ENCODE assay signal across 21 mouse cellular contexts in genomic region chr10:61670758-61671157, GRCm38 (mm10). TPM values are rescaled to one million over a fixed set of nuclear protein-coding genes. Genes with fewer than 3 reads are reported as not detected.
DNase-seq lines count a peak whose midpoint lies in the region; ATAC-seq and TF ChIP-seq lines count a peak whose summit lies in the region.
"Had no signal": no experiment of that assay in that cellular context is flagged by ENCODE, and none has a peak within 500 bp of the region (broad histone marks: within the 10 kb centered on the region; RNA-seq: fewer than 3 reads in every experiment).

No protein-coding gene starts in this region.

- TF ChIP-seq CTCF in heart, adult 2 months (IDR thresholded peaks at IDR 0.05), result peak; percentile 63
- peak; percentile 51 to 54; a peak in 3 of 4 replicates for TF ChIP-seq CTCF in CH12.LX (conservative IDR thresholded peaks at IDR 0.05 in 1 of 2, IDR thresholded peaks at IDR 0.05 in 1 of 2; ENCODE audit: low read depth in 2 of 2, low read length in 2 of 2)
- TF ChIP-seq CTCF in hindbrain, postnatal 0 days (IDR thresholded peaks at IDR 0.05; ENCODE audit: low read depth), result no peak; the same call in 1 of the 2 replicates

- dilution Hi-C loops in CH12.LX (cut with MboI; ENCODE audit: extremely low pct_ligation_motif_present, extremely low pct_unique_long_range_greater_than_20kb, low sequenced_read_pairs), result no loop called here

- no peak for DNase-seq in heart, adult 2 months
- DNase-seq in heart, postnatal 10 days, result no peak
- no peak for DNase-seq in liver, embryonic 13.5 days
- DNase-seq in liver (no peak), CH12.LX (ENCODE audit: extremely low read depth) (no peak)
- DNase-seq in induced T-regulatory cell, adult 2 months (ENCODE audit: low read depth), result peak; percentile 44
- no peak for DNase-seq in hindbrain, postnatal 0 days (ENCODE audit: low spot score)
- no peak for DNase-seq in spleen, postnatal 14 days (ENCODE audit: low spot score in 2 of 2)
- DNase-seq: adrenal gland, postnatal 14 days; B cell, adult 2 months; cerebellum, adult 18-20 months; heart, adult 11 months; kidney, postnatal 25 days; lung, postnatal 14 days; thymus, adult 2 months had no signal

- H3K27me3 ChIP-seq in heart, adult 2 months (ENCODE audit: control insufficient read depth, insufficient read depth, low read length), result no peaks in the 10 kb centered on the region
- no peaks in the 10 kb centered on the region for H3K27me3 ChIP-seq in liver, embryonic 13.5 days
- H3K27me3 ChIP-seq in CH12.LX (replicated peaks), result no peaks in the 10 kb centered on the region
- H3K27me3 ChIP-seq in hindbrain, postnatal 0 days (ENCODE audit: insufficient read depth, low read length), result no peaks in the 10 kb centered on the region
- H3K27me3 ChIP-seq: heart, embryonic 15.5 days; limb, embryonic 15.5 days had no signal

- intact Hi-C loops in heart, adult 2 months (cut with DNase I), result no loop called here
- intact Hi-C loops in heart, postnatal 10 days (cut with DNase I), result no loop called here

- no peaks in the 10 kb centered on the region for H3K9me3 ChIP-seq in liver, embryonic 13.5 days (replicated peaks)
- H3K9me3 ChIP-seq in CH12.LX (replicated peaks; ENCODE audit: low read length), result no peaks in the 10 kb centered on the region
- no peaks in the 10 kb centered on the region for H3K9me3 ChIP-seq in hindbrain, postnatal 0 days (ENCODE audit: low read length)
- H3K9me3 ChIP-seq: heart, embryonic 15.5 days; limb, embryonic 15.5 days had no signal

- H3K4me2 ChIP-seq in liver, embryonic 13.5 days, result no peak overlapping the region
- H3K4me2 ChIP-seq in CH12.LX (ENCODE audit: insufficient read depth, low read depth, poor library complexity, severe bottlenecking), result no peak overlapping the region
- H3K4me2 ChIP-seq in hindbrain, postnatal 0 days (ENCODE audit: low read depth, low read length), result no peak overlapping the region
- H3K4me2 ChIP-seq: heart, embryonic 15.5 days; limb, embryonic 15.5 days; midbrain, embryonic 11.5 days had no signal

- no peak overlapping the region for H3K9ac ChIP-seq in heart, adult 2 months (ENCODE audit: low read depth, low read length)
- no peak overlapping the region for H3K9ac ChIP-seq in liver, embryonic 13.5 days
- H3K9ac ChIP-seq in CH12.LX (ENCODE audit: insufficient read depth, low read depth), result no peak overlapping the region
- no peak overlapping the region for H3K9ac ChIP-seq in hindbrain, postnatal 0 days (replicated peaks; ENCODE audit: low read length)
- H3K9ac ChIP-seq: heart, embryonic 15.5 days; limb, embryonic 15.5 days had no signal

- H3K36me3 ChIP-seq in heart, adult 2 months (ENCODE audit: control insufficient read depth, insufficient read depth, low read length), result no peaks in the 10 kb centered on the region
- peaks cover 77% of the 10 kb centered on the region for H3K36me3 ChIP-seq in liver, embryonic 13.5 days
- peaks cover 49 to 93% of the 10 kb centered on the region in 2 experiments for H3K36me3 ChIP-seq in CH12.LX (replicated peaks in 1 of 2; ENCODE audit: control insufficient read depth in 1 of 2, insufficient read depth in 1 of 2, low read length in 1 of 2)
- peaks cover 65% of the 10 kb centered on the region for H3K36me3 ChIP-seq in hindbrain, postnatal 0 days (ENCODE audit: insufficient read depth, low read length)

- H3K4me3 ChIP-seq in heart, adult 2 months, result no peak overlapping the region
- H3K4me3 ChIP-seq in liver, embryonic 13.5 days (replicated peaks), result no peak overlapping the region
- no peak overlapping the region for H3K4me3 ChIP-seq in CH12.LX (replicated peaks in 1 of 3; ENCODE audit: low read depth in 2 of 3, low read length in 2 of 3, poor library complexity in 1 of 3)
- H3K4me3 ChIP-seq in hindbrain, postnatal 0 days (ENCODE audit: low read length), result no peak overlapping the region
- H3K4me3 ChIP-seq: erythroblast, embryonic 14.5 days; heart, embryonic 15.5 days; limb, embryonic 15.5 days had no signal

- in situ Hi-C loops in CH12.LX (cut with MboI; ENCODE audit: low pct_ligation_motif_present, low pct_unique_long_range_greater_than_20kb, low sequenced_read_pairs), result loop anchor here (25.0 kb wide), 1 partner anchor 333 kb away; no protein-coding TSS in a partner anchor

- 98% methylated on average over 3 of the region's 3 CpGs for WGBS in heart, adult 2 months
- 86% methylated on average over 3 of the region's 3 CpGs for WGBS in liver, embryonic 13.5 days (ENCODE audit: insufficient replicate concordance)
- WGBS in hindbrain, postnatal 0 days, result 95% methylated on average over 3 of the region's 3 CpGs

- no peaks in the 10 kb centered on the region for H3K4me1 ChIP-seq in heart, adult 2 months (ENCODE audit: control insufficient read depth, insufficient read depth, low read length)
- H3K4me1 ChIP-seq in liver, embryonic 13.5 days (replicated peaks), result peaks cover 22% of the 10 kb centered on the region
- no peaks in the 10 kb centered on the region for H3K4me1 ChIP-seq in CH12.LX (ENCODE audit: control insufficient read depth in 1 of 2, insufficient read depth in 2 of 2)
- no peaks in the 10 kb centered on the region for H3K4me1 ChIP-seq in hindbrain, postnatal 0 days (ENCODE audit: insufficient read depth, low read length)
- H3K4me1 ChIP-seq: heart, embryonic 15.5 days; limb, embryonic 15.5 days had no signal

- no peak for ATAC-seq in liver, embryonic 13.5 days (ENCODE audit: low read depth)
- ATAC-seq in hindbrain, postnatal 0 days, result no peak
- ATAC-seq: activated CD4-positive, CD25-positive, alpha-beta regulatory T cell, adult 4 months; forebrain, embryonic 14.5 days had no signal

- no peak overlapping the region for H3K27ac ChIP-seq in heart, adult 2 months
- 0 out of 2 replicates have a peak overlapping the region, but pooled peaks have one; percentile 3 for H3K27ac ChIP-seq in liver, embryonic 13.5 days
- no peak overlapping the region for H3K27ac ChIP-seq in CH12.LX (ENCODE audit: insufficient read depth, low read depth)
- no peak overlapping the region for H3K27ac ChIP-seq in hindbrain, postnatal 0 days
- H3K27ac ChIP-seq: heart, embryonic 15.5 days; limb, embryonic 15.5 days had no signal

- TF ChIP-seq POLR2A in heart, adult 2 months (IDR thresholded peaks at IDR 0.05; ENCODE audit: insufficient read depth, low read depth, low read length), result no peak
- no peak for TF ChIP-seq POLR2A in CH12.LX (IDR thresholded peaks at IDR 0.05; ENCODE audit: low read depth, low read length)

- no peak for TF ChIP-seq EP300 in heart, adult 2 months (IDR thresholded peaks at IDR 0.05; ENCODE audit: insufficient read depth, low read depth, low read length)
- no peak for TF ChIP-seq EP300 in CH12.LX (IDR thresholded peaks at IDR 0.05; ENCODE audit: low read length)

- H3K79me2 ChIP-seq in heart, adult 2 months (replicated peaks; ENCODE audit: control insufficient read depth, insufficient read depth, low read length), result no peaks in the 10 kb centered on the region
- H3K79me2 ChIP-seq in CH12.LX (replicated peaks; ENCODE audit: control insufficient read depth, extremely low read depth, insufficient read depth, poor library complexity, severe bottlenecking), result no peaks in the 10 kb centered on the region

- no peak; the same call in 1 of the 2 replicates for TF ChIP-seq RAD21 in CH12.LX (IDR thresholded peaks at IDR 0.05; ENCODE audit: low read depth, low read length)

TF ChIP-seq in CH12.LX, 34 proteins besides CTCF, POLR2A, EP300 and RAD21:
- TF ChIP-seq IRF4 (IDR thresholded peaks at IDR 0.05; ENCODE audit: low read depth, low read length), result no peak
- TF ChIP-seq HCFC1 (IDR thresholded peaks at IDR 0.05; ENCODE audit: low read depth, low read length), result no peak
- no peak for TF ChIP-seq CHD2 (IDR thresholded peaks at IDR 0.05; ENCODE audit: low read length)
- 0 out of 2 replicates have a peak, but pooled peaks have one; percentile 40 for TF ChIP-seq MYC (IDR thresholded peaks at IDR 0.05; ENCODE audit: low read depth, low read length)

RNA-seq across cellular contexts. Expression of gene Sar1a, which starts 9.3 kb away (rescaled TPM):
- 100 to 1,000 TPM; 166 to 197 TPM for total RNA-seq in heart, adult 2 months (2021)
- polyA plus RNA-seq in heart, adult 2 months (2012; rRNA removed), result 82.7 and 134 TPM in 2 replicates
- 100 to 1,000 TPM; 144 to 158 TPM for total RNA-seq in heart, postnatal 10 days (2021)
- polyA plus RNA-seq in liver, embryonic 13.5 days (2015; fragmentation: Nextera tagmentation; extraction: Ambion mirVana), result 89.1 and 99.9 TPM in 2 replicates
- total RNA-seq in CH12.LX (2012; rRNA removed) (97.1 and 121 TPM in 2 replicates), CH12.LX (2014; rRNA removed) (184 and 187 TPM in 2 replicates)
- 128 and 166 TPM in 2 replicates for polyA plus RNA-seq in CH12.LX (2012; ENCODE audit: insufficient read length, low read depth)
- total RNA-seq in hindbrain, postnatal 0 days (2014; rRNA removed), result 125 and 133 TPM in 2 replicates
- 188 and 189 TPM in 2 replicates for polyA plus RNA-seq in hindbrain, postnatal 0 days (2015; fragmentation: Nextera tagmentation; extraction: Ambion mirVana)

RNA-seq across cellular contexts. Expression of gene Ppa1, which starts 22.4 kb away (rescaled TPM):
- 10 to 100 TPM; 66.3 to 66.8 TPM for total RNA-seq in heart, adult 2 months (2021)
- 33.9 and 41.2 TPM in 2 replicates for polyA plus RNA-seq in heart, adult 2 months (2012; rRNA removed)
- 10 to 100 TPM; 45.1 to 52.5 TPM for total RNA-seq in heart, postnatal 10 days (2021)
- polyA plus RNA-seq in liver, embryonic 13.5 days (2015; fragmentation: Nextera tagmentation; extraction: Ambion mirVana), result 140 and 158 TPM in 2 replicates
- 178 and 257 TPM in 2 replicates for total RNA-seq in CH12.LX (2012; rRNA removed)
- 337 and 352 TPM in 2 replicates for total RNA-seq in CH12.LX (2014; rRNA removed)
- 249 and 250 TPM in 2 replicates for polyA plus RNA-seq in CH12.LX (2012; ENCODE audit: insufficient read length, low read depth)
- 66.9 and 80.6 TPM in 2 replicates for total RNA-seq in hindbrain, postnatal 0 days (2014; rRNA removed)
- 185 and 186 TPM in 2 replicates for polyA plus RNA-seq in hindbrain, postnatal 0 days (2015; fragmentation: Nextera tagmentation; extraction: Ambion mirVana)

RNA-seq across cellular contexts. Expression of gene Tysnd1, which starts 24.6 kb away (rescaled TPM):
- 10 to 100 TPM; 20.2 to 22.3 TPM for total RNA-seq in heart, adult 2 months (2021)
- polyA plus RNA-seq in heart, adult 2 months (2012; rRNA removed), result 24.8 and 27.2 TPM in 2 replicates
- 10 to 100 TPM; 25.9 to 26.6 TPM for total RNA-seq in heart, postnatal 10 days (2021)
- 19.2 and 19.6 TPM in 2 replicates for polyA plus RNA-seq in liver, embryonic 13.5 days (2015; fragmentation: Nextera tagmentation; extraction: Ambion mirVana)
- total RNA-seq in CH12.LX (2012; rRNA removed) (38.9 and 39.4 TPM in 2 replicates), CH12.LX (2014; rRNA removed) (20.5 and 23.2 TPM in 2 replicates)
- polyA plus RNA-seq in CH12.LX (2012; ENCODE audit: insufficient read length, low read depth), result 42.2 and 45.1 TPM in 2 replicates
- total RNA-seq in hindbrain, postnatal 0 days (2014; rRNA removed), result 70.5 and 84.8 TPM in 2 replicates
- polyA plus RNA-seq in hindbrain, postnatal 0 days (2015; fragmentation: Nextera tagmentation; extraction: Ambion mirVana), result 31.8 and 32.2 TPM in 2 replicates

RNA-seq across cellular contexts. Expression of gene Aifm2, which starts 44.3 kb away (rescaled TPM):
- 10 to 100 TPM; 24.6 to 28.9 TPM for total RNA-seq in heart, adult 2 months (2021)
- 32.9 and 39.5 TPM in 2 replicates for polyA plus RNA-seq in heart, adult 2 months (2012; rRNA removed)
- total RNA-seq in heart, postnatal 10 days (2021), result 10 to 100 TPM; 36.0 to 52.5 TPM
- polyA plus RNA-seq in liver, embryonic 13.5 days (2015; fragmentation: Nextera tagmentation; extraction: Ambion mirVana), result 3.0 and 3.1 TPM in 2 replicates
- total RNA-seq in CH12.LX (2012; rRNA removed) (15.4 and 17.9 TPM in 2 replicates), CH12.LX (2014; rRNA removed) (10.1 and 11.2 TPM in 2 replicates)
- 12.4 and 16.7 TPM in 2 replicates for polyA plus RNA-seq in CH12.LX (2012; ENCODE audit: insufficient read length, low read depth)
- 21.0 and 28.4 TPM in 2 replicates for total RNA-seq in hindbrain, postnatal 0 days (2014; rRNA removed)
- polyA plus RNA-seq in hindbrain, postnatal 0 days (2015; fragmentation: Nextera tagmentation; extraction: Ambion mirVana), result 14.5 and 14.6 TPM in 2 replicates
